Mouse (Mus musculus) CH12.LX (cell line): ENCODE data around the gene Tbc1d16.

Source experiments
- CHD1 ChIP-seq: IDR thresholded peaks from 2 replicates; pipeline ENCODE4 v1.6.1; 2012; ENCODE audit warnings: low read depth, low read length, improper control_type of control experiment, inconsistent platforms
- CHD2 ChIP-seq: IDR thresholded peaks from 2 replicates; pipeline ENCODE4 v1.6.1; 2011; ENCODE audit warnings: low read length, improper control_type of control experiment
- CTCF ChIP-seq, 2 experiments: IDR thresholded peaks in 1 of 2; conservative IDR thresholded peaks in 1 of 2; 2 replicates each; pipeline ENCODE4 v1.5.1; 2011 to 2012; ENCODE audit warnings: low read depth in 2 of 2, low read length in 2 of 2, improper control_type of control experiment in 1 of 2, inconsistent platforms in 1 of 2, mild to moderate bottlenecking in 1 of 2, moderate library complexity in 1 of 2
- JUND ChIP-seq: conservative IDR thresholded peaks from 2 replicates; pipeline ENCODE4 v1.6.1; 2011; ENCODE audit warnings: low read depth, low read length, improper control_type of control experiment
- USF2 ChIP-seq: conservative IDR thresholded peaks from 2 replicates; pipeline ENCODE4 v1.6.1; 2011; ENCODE audit warnings: low read depth, low read length, improper control_type of control experiment

- TF ChIP-seq CHD2 (no peak), CHD1 (no peak), CTCF (conservative IDR thresholded peaks at IDR 0.05 in 1 of 2, IDR thresholded peaks at IDR 0.05 in 1 of 2; ENCODE audit: low read depth in 2 of 2, low read length in 2 of 2) (no peak), USF2 (no peak), JUND (no peak)
Measured at GRCm38 (mm10) chr11:119211604-119212309, 16.5 kb downstream of the Tbc1d16 start.
